Mouse (Mus musculus) heart, embryonic 14.5 days (tissue): ENCODE data around the gene Slco1a5. TPM values are rescaled to one million over a fixed set of nuclear protein-coding genes. Genes with fewer than 3 reads are reported as not detected.
A peak's percentile ranks its signal among the peaks of the same experiment; 100 is the strongest.
"Not testable (repeated sequence)": the region's sequence is repeated elsewhere in the genome, so short reads cannot be mapped to it uniquely, and the experiment has no call there.

ENCODE experiments used
- ATAC-seq: fragments of 200-750 bp; cut with Nextera tagmentation; 2 replicates; pipeline ENCODE4 v1.8.0; 2017; ENCODE audit warnings: low read depth, moderate TSS enrichment; ENCODE audit not compliant: insufficient number of reproducible peaks, insufficient read depth, low FRiP score
- H3K27ac ChIP-seq, 2 experiments: fragments of 200-500 bp in 1 of 2; fragments of 300-500 bp in 1 of 2; sonication (generic) in 1 of 2; replicated peaks in 1 of 2; 2 replicates each; pipeline ENCODE4 v1.5.1; 2012 to 2014; ENCODE audit warnings: low read depth in 2 of 2, low read length in 2 of 2, control low read depth in 1 of 2, mild to moderate bottlenecking in 1 of 2, mixed read lengths in 1 of 2; ENCODE audit not compliant: control insufficient read depth in 1 of 2, insufficient read depth in 1 of 2
- H3K27me3 ChIP-seq: fragments of 300-500 bp; sonication (generic); 2 replicates; pipeline ENCODE4 v1.6.1; 2014; ENCODE audit warnings: mild to moderate bottlenecking, low read length, control low read depth; ENCODE audit not compliant: control insufficient read depth, insufficient read depth
- H3K36me3 ChIP-seq: fragments of 300-500 bp; sonication (generic); 2 replicates; pipeline ENCODE4 v1.6.1; 2014; ENCODE audit warnings: mild to moderate bottlenecking, control low read depth, low read length, mixed read lengths; ENCODE audit not compliant: control insufficient read depth, insufficient read depth
- H3K4me1 ChIP-seq, 2 experiments: fragments of 200-500 bp in 1 of 2; fragments of 300-500 bp in 1 of 2; sonication (generic) in 1 of 2; 2 replicates each; pipeline ENCODE4 v1.6.1; 2012 to 2014; ENCODE audit warnings: low read length in 2 of 2, control low read depth in 1 of 2, mixed read lengths in 1 of 2; ENCODE audit not compliant: control insufficient read depth in 2 of 2, insufficient read depth in 2 of 2
- H3K4me2 ChIP-seq: fragments of 300-500 bp; sonication (generic); 2 replicates; pipeline ENCODE4 v1.6.1; 2014; ENCODE audit warnings: mild to moderate bottlenecking, low read length
- H3K4me3 ChIP-seq, 2 experiments: fragments of 200-500 bp in 1 of 2; fragments of 300-500 bp in 1 of 2; sonication (generic) in 1 of 2; 2 replicates each; pipeline ENCODE4 v1.5.1; 2012 to 2014; ENCODE audit warnings: low read length in 2 of 2, mild to moderate bottlenecking in 2 of 2, control low read depth in 1 of 2, low read depth in 1 of 2, moderate library complexity in 1 of 2; ENCODE audit not compliant: control insufficient read depth in 1 of 2, insufficient read depth in 1 of 2
- H3K9ac ChIP-seq: fragments of 300-500 bp; sonication (generic); 2 replicates; pipeline ENCODE4 v1.6.1; 2014; ENCODE audit warnings: mild to moderate bottlenecking, low read length
- H3K9me3 ChIP-seq: fragments of 300-500 bp; sonication (generic); 2 replicates; pipeline ENCODE4 v1.6.1; 2016; ENCODE audit warnings: low read length, control low read depth; ENCODE audit not compliant: control insufficient read depth
- WGBS: fragments of 180-500 bp; shearing (Covaris S2); extraction: QIAGEN DNeasy Blood & Tissue Kit; methylation state at CpG from one replicate; pipeline ENCODE4 v1.1.7; 2014; 5-methylcytosine and 5-hydroxymethylcytosine counted together
- polyA plus RNA-seq: library from polyadenylated mRNA; unstranded; fragments of >200 nt; fragmentation: Nextera tagmentation; extraction: Ambion mirVana; gene quantifications from 2 replicates; pipeline ENCODE4 v1.2.1, GENCODE M21; 2014

Gene Slco1a5
- polyA plus RNA-seq, 1 experiment from 2014 or later, result not detected

DNA sequence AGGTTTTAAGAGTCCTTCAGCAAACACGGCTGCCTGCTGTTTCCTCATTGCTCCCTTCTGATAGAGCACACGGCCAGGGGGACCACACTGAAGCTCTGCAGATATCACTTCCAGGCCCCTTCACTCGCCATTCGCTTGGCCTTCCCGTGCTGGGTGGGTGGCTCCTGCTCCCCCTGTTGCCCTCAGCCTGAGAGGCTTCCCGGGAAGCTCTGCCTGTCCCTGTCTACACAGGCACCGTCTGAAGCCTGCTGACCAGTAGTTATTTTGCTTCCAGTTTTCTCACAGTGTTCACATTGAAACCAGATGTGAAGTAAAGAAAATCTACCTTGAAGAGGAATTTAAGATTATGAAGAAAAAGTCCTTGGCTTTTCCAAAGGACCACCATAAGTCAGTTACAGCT is 34.3 kb upstream of the Slco1a5 start:
- WGBS, result 59% methylated on average over 7 of the region's 7 CpGs
- no peak for ATAC-seq
- H3K4me3 ChIP-seq, result no peak overlapping the region
- no peak overlapping the region for H3K9ac ChIP-seq
- peaks cover 87% of the 10 kb centered on the region for H3K36me3 ChIP-seq
- H3K27ac ChIP-seq, result no peak overlapping the region
- H3K4me2 ChIP-seq, result no peak overlapping the region
- no peaks in the 10 kb centered on the region for H3K27me3 ChIP-seq
- no peaks in the 10 kb centered on the region for H3K4me1 ChIP-seq
- no peaks in the 10 kb centered on the region for H3K9me3 ChIP-seq

GRCm38 (mm10) chr6:142352099-142352498 is 29.3 kb upstream of the Slco1a5 start:
- not testable (repeated sequence) for H3K9me3 ChIP-seq, H3K27me3 ChIP-seq, H3K9ac ChIP-seq, ATAC-seq, H3K27ac ChIP-seq, H3K4me3 ChIP-seq, H3K4me2 ChIP-seq, H3K4me1 ChIP-seq
- WGBS, result 86% methylated on average over 3 of the region's 3 CpGs
- H3K36me3 ChIP-seq, result peaks cover 77% of the 10 kb centered on the region

DNA sequence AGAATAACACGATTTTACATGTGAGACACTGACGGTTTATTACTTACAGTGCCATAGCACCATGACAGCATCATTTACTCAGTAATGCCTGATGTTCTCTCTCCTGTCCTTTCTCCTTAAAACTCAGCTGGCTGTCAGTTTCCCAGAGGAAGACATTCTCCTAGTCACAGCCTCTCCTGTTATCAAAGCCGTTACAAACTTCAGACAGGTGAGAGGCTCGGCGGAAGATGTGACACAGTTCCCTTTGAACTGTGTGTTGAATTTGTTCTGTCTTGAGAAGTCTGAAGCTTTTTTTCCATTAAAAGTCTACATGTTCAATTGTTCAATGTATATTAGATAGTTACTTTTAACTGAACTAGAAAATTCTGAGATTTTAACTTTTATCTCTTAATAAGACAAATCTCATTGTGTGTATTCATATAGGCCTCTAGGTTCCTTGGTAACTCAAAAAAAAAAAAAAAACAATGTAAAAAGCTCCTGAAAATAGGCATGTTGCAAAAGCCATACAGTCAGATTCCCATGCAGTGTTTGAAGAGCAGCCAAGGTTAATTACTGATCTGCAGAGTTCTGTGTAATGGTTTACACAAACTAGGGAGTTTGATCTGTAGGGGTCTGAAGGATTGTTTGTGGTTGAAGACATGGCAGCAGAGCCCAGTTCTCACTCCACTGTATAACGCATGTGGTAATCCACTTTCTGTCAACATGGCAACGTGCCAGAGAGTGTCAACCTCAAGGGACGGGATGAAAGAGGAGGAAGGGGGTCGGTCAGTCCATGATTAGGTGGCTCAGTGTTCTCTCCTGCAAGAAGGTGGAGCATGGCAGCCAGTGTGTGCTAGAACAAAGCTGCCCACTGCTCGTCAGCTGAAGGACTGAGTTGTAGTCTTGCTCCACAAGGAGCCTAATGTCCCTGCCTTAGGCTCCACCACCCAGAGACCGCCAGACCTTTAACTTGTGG is 24.9 kb upstream of the Slco1a5 start:
- Histone ChIP-seq H3K4me3 (no peak overlapping the region), H3K9ac (no peak overlapping the region), H3K4me2 (no peak overlapping the region), H3K27me3 (no peaks in the 10 kb centered on the region), H3K36me3 (peaks cover 44% of the 10 kb centered on the region), H3K4me1 (peaks cover 0 to 7% of the 10 kb centered on the region in 2 experiments; a peak in 2 of 4 replicates), H3K27ac (no peak overlapping the region), H3K9me3 (no peaks in the 10 kb centered on the region)
- 67% methylated on average over 11 of the region's 11 CpGs for WGBS
- ATAC-seq, result no peak

GRCm38 (mm10) chr6:142346181-142347110 is 23.7 kb upstream of the Slco1a5 start:
- 47% methylated on average over 12 of the region's 12 CpGs for WGBS
- Histone ChIP-seq H3K27me3 (no peaks in the 10 kb centered on the region), H3K36me3 (peaks cover 34% of the 10 kb centered on the region), H3K9me3 (no peaks in the 10 kb centered on the region), H3K9ac (peak overlapping the region; percentile 78), H3K4me1 (peaks cover 0 to 7% of the 10 kb centered on the region in 2 experiments; a peak in 2 of 4 replicates), H3K27ac (peak overlapping the region in 1 of 2 experiments; percentile 78; a peak in 1 of 4 replicates), H3K4me3 (peak overlapping the region; percentile 86 to 94; a peak in 3 of 4 replicates), H3K4me2 (peak overlapping the region; percentile 70)
- no peak for ATAC-seq

- Histone ChIP-seq H3K9me3 (no peaks in the 10 kb centered on the region), H3K4me1 (peaks cover 0 to 7% of the 10 kb centered on the region in 2 experiments; a peak in 2 of 4 replicates), H3K4me3 (peak within 1 kb of the TSS; percentile 86 to 94), H3K4me2 (peak within 1 kb of the TSS; percentile 70), H3K27me3 (no peaks in the 10 kb centered on the region), H3K27ac (peak within 1 kb of the TSS; percentile 78 to 80), H3K36me3 (peaks cover 25% of the 10 kb centered on the region), H3K9ac (peak within 1 kb of the TSS; percentile 78)
- peak; percentile 91 for ATAC-seq
- WGBS, result under 1% methylated on average over 45 of the region's 48 CpGs
These were observed 22.8 kb upstream of the Slco1a5 start, which contains the start of gene Pyroxd1 for GRCm38 (mm10) chr6:142345440-142346038. TSS of gene Pyroxd1 (plus strand) at chr6:142345654.

DNA sequence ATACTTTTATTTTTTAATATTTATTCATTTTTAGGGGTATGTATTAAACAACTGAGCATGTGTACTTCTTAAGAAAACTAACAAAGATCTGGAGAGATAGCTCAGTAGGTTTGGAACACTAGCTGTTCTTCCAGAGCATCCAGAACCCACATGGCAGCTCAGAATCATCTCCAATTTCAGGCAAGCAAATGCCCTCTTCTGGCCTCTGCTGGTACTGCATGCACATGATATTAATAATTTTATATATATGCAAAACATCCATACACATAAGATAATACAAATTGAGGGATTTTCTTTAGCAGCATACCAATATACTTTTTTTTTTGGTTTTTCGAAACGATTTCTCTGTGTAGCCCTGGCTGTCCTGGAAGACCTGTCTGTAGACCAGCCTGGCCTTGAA is 20.8 kb upstream of the Slco1a5 start:
- H3K4me1 ChIP-seq, result peaks cover 0 to 7% of the 10 kb centered on the region in 2 experiments; a peak in 2 of 4 replicates
- H3K9me3 ChIP-seq, result no peaks in the 10 kb centered on the region
- no peak overlapping the region for H3K9ac ChIP-seq
- ATAC-seq, result no peak
- H3K36me3 ChIP-seq, result peaks cover 7% of the 10 kb centered on the region
- no peak overlapping the region for H3K4me2 ChIP-seq
- H3K4me3 ChIP-seq, result no peak overlapping the region
- no peaks in the 10 kb centered on the region for H3K27me3 ChIP-seq
- H3K27ac ChIP-seq, result no peak overlapping the region
- 48% methylated on average over 2 of the region's 2 CpGs for WGBS

DNA sequence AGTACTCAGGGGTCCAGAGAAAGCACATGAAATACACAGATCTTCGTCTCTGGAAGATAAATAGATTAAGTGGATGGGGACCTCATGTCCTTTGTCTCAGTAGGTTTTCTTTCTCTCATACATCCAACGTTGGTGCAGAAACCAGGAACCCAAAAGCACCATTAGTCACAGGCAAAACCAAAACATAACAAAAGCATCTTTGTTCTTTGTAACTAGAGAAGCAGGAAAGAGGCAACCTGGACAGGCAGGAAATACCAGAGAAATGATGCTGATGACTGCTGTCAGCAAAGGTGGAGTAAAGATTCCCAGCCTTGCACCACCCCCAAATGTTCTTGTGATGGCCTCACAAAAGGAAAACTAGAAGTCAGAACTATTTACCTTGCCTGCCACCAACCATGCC is 16.8 kb upstream of the Slco1a5 start:
- no peaks in the 10 kb centered on the region for H3K4me1 ChIP-seq
- ATAC-seq, result no peak
- no peak overlapping the region for H3K4me2 ChIP-seq
- WGBS, result 36% methylated on average over 2 of the region's 2 CpGs
- no peaks in the 10 kb centered on the region for H3K27me3 ChIP-seq
- H3K4me3 ChIP-seq, result no peak overlapping the region
- H3K9me3 ChIP-seq, result no peaks in the 10 kb centered on the region
- no peak overlapping the region for H3K27ac ChIP-seq
- H3K36me3 ChIP-seq, result no peaks in the 10 kb centered on the region
- H3K9ac ChIP-seq, result no peak overlapping the region
